Mouse (Mus musculus) hindbrain, embryonic 13.5 days (tissue): ENCODE measurements around the gene Hnrnpc. TPM values are rescaled to one million over a fixed set of nuclear protein-coding genes. Genes with fewer than 3 reads are reported as not detected.

Source experiments
- ATAC-seq: fragments of 200-750 bp; cut with Nextera tagmentation; 2 replicates; pipeline ENCODE4 v1.8.0; 2017; ENCODE audit warnings: moderate TSS enrichment; ENCODE audit not compliant: low FRiP score
- H3K27ac ChIP-seq: fragments of 300-500 bp; sonication (generic); 2 replicates; pipeline ENCODE4 v1.5.1; 2015; ENCODE audit warnings: inconsistent platforms, mild to moderate bottlenecking, moderate library complexity
- H3K27me3 ChIP-seq: fragments of 300-500 bp; sonication (generic); 2 replicates; pipeline ENCODE4 v1.6.1; 2015; ENCODE audit warnings: mild to moderate bottlenecking, inconsistent platforms
- H3K36me3 ChIP-seq: fragments of 300-500 bp; sonication (generic); 2 replicates; pipeline ENCODE4 v1.6.1; 2015; ENCODE audit warnings: mild to moderate bottlenecking, inconsistent platforms
- H3K4me1 ChIP-seq: fragments of 300-500 bp; sonication (generic); replicated peaks from 2 replicates; pipeline ENCODE4 v1.6.1; 2015; ENCODE audit warnings: inconsistent platforms
- H3K4me2 ChIP-seq: fragments of 300-500 bp; sonication (generic); 2 replicates; pipeline ENCODE4 v1.6.1; 2015; ENCODE audit warnings: inconsistent platforms, mild to moderate bottlenecking, moderate library complexity
- H3K4me3 ChIP-seq: fragments of 300-500 bp; sonication (generic); 2 replicates; pipeline ENCODE4 v1.5.1; 2015; ENCODE audit warnings: mild to moderate bottlenecking, inconsistent platforms
- H3K9ac ChIP-seq: fragments of 300-500 bp; sonication (generic); 2 replicates; pipeline ENCODE4 v1.6.1; 2015; ENCODE audit warnings: mild to moderate bottlenecking, inconsistent platforms
- H3K9me3 ChIP-seq: fragments of 300-500 bp; sonication (generic); 2 replicates; pipeline ENCODE4 v1.6.1; 2016; ENCODE audit warnings: inconsistent platforms
- WGBS: fragments of 180-500 bp; shearing (Covaris S2); methylation state at CpG from one replicate; pipeline ENCODE4 v1.1.7; 2015; 5-methylcytosine and 5-hydroxymethylcytosine counted together
- polyA plus RNA-seq: library from polyadenylated mRNA; unstranded; fragments of >200 nt; fragmentation: Nextera tagmentation; extraction: Ambion mirVana; gene quantifications from 2 replicates; pipeline ENCODE4 v1.2.1, GENCODE M21; 2015

Hnrnpc gene
- polyA plus RNA-seq, 1 experiment from 2014 or later = 652 TPM

- Histone ChIP-seq H3K9ac (peak overlapping the region; percentile 76), H3K36me3 (no peaks in the 10 kb centered on the region), H3K4me3 (peak overlapping the region; percentile 59), H3K9me3 (no peaks in the 10 kb centered on the region), H3K27me3 (peaks cover 12% of the 10 kb centered on the region; the same call in 1 of the 2 replicates), H3K4me1 (peaks cover 8% of the 10 kb centered on the region), H3K4me2 (peak overlapping the region; percentile 88), H3K27ac (peak overlapping the region; percentile 86)
- under 1% methylated on average over 38 of the region's 38 CpGs for WGBS
- peak; percentile 89 for ATAC-seq
These were observed 15.2 kb upstream of the Hnrnpc start for GRCm38 (mm10) chr14:52118823-52119608.

GRCm38 (mm10) chr14:52118456-52118822, 14.6 kb upstream of the Hnrnpc start:
- peak; percentile 15; the same call in 1 of the 2 replicates for ATAC-seq
- peaks cover 8% of the 10 kb centered on the region for H3K4me1 ChIP-seq
- peak overlapping the region; percentile 86 for H3K27ac ChIP-seq
- no peaks in the 10 kb centered on the region for H3K9me3 ChIP-seq
- peak overlapping the region; percentile 76; the same call in 1 of the 2 replicates for H3K9ac ChIP-seq
- 19% methylated on average over 8 of the region's 8 CpGs for WGBS
- H3K4me2 ChIP-seq = peak overlapping the region; percentile 88
- no peaks in the 10 kb centered on the region for H3K36me3 ChIP-seq
- H3K4me3 ChIP-seq = peak overlapping the region; percentile 59
- peaks cover 12% of the 10 kb centered on the region; the same call in 1 of the 2 replicates for H3K27me3 ChIP-seq

GRCm38 (mm10) chr14:52117241-52117640, 13.4 kb upstream of the Hnrnpc start:
- Histone ChIP-seq H3K36me3 (no peaks in the 10 kb centered on the region), H3K4me1 (peaks cover 8% of the 10 kb centered on the region), H3K4me2 (no peak overlapping the region), H3K9ac (no peak overlapping the region), H3K27me3 (peaks cover 12% of the 10 kb centered on the region; the same call in 1 of the 2 replicates), H3K9me3 (no peaks in the 10 kb centered on the region), H3K4me3 (no peak overlapping the region), H3K27ac (no peak overlapping the region)
- 95% methylated on average over 5 of the region's 5 CpGs for WGBS
- no peak for ATAC-seq

GRCm38 (mm10) chr14:52114101-52114500, 10.3 kb upstream of the Hnrnpc start:
- ATAC-seq = no peak
- Histone ChIP-seq H3K27me3 (no peaks in the 10 kb centered on the region), H3K9me3 (no peaks in the 10 kb centered on the region), H3K4me3 (no peak overlapping the region), H3K27ac (no peak overlapping the region), H3K9ac (no peak overlapping the region), H3K4me1 (peaks cover 7% of the 10 kb centered on the region), H3K36me3 (no peaks in the 10 kb centered on the region), H3K4me2 (no peak overlapping the region)
- 70% methylated on average over 1 of the region's 1 CpGs for WGBS

- H3K27ac ChIP-seq = no peak within 1 kb of the TSS
- H3K4me1 ChIP-seq = peaks cover 3% of the 10 kb centered on the region; the same call in 1 of the 2 replicates
- H3K4me3 ChIP-seq = no peak within 1 kb of the TSS
- no peak within 1 kb of the TSS for H3K4me2 ChIP-seq
- no peak within 1 kb of the TSS for H3K9ac ChIP-seq
- WGBS = 89% methylated on average over 4 of the region's 4 CpGs
- no peaks in the 10 kb centered on the region for H3K36me3 ChIP-seq
- no peak for ATAC-seq
- H3K9me3 ChIP-seq = no peaks in the 10 kb centered on the region
- H3K27me3 ChIP-seq = no peaks in the 10 kb centered on the region
These were observed 6.5 kb upstream of the Hnrnpc start, which contains the start of gene Rpgrip1 for GRCm38 (mm10) chr14:52110346-52110745. Gene Rpgrip1, plus strand, starts transcription at chr14:52110704.

GRCm38 (mm10) chr14:52108025-52108424, 4.2 kb upstream of the Hnrnpc start:
- Histone ChIP-seq H3K27ac (no peak overlapping the region), H3K9ac (no peak overlapping the region), H3K9me3 (no peaks in the 10 kb centered on the region), H3K27me3 (no peaks in the 10 kb centered on the region), H3K4me1 (peaks cover 6% of the 10 kb centered on the region; the same call in 1 of the 2 replicates), H3K4me2 (no peak overlapping the region), H3K36me3 (no peaks in the 10 kb centered on the region), H3K4me3 (no peak overlapping the region)
- 88% methylated on average over 2 of the region's 2 CpGs for WGBS
- no peak for ATAC-seq

GRCm38 (mm10) chr14:52106741-52107140, 2.9 kb upstream of the Hnrnpc start:
- no peak for ATAC-seq
- Histone ChIP-seq H3K9me3 (no peaks in the 10 kb centered on the region), H3K27me3 (no peaks in the 10 kb centered on the region), H3K9ac (no peak overlapping the region), H3K36me3 (peaks cover 2% of the 10 kb centered on the region; the same call in 1 of the 2 replicates), H3K4me1 (peaks cover 17% of the 10 kb centered on the region), H3K4me3 (no peak overlapping the region), H3K4me2 (0 out of 2 replicates have a peak overlapping the region, but pooled peaks have one; percentile 0), H3K27ac (peak overlapping the region; percentile 79)
- 29% methylated on average over 10 of the region's 10 CpGs for WGBS

GRCm38 (mm10) chr14:52105308-52105707, 1.5 kb upstream of the Hnrnpc start:
- no peak overlapping the region for H3K9ac ChIP-seq
- no peaks in the 10 kb centered on the region for H3K27me3 ChIP-seq
- ATAC-seq = no peak
- H3K4me3 ChIP-seq = no peak overlapping the region
- H3K36me3 ChIP-seq = peaks cover 6% of the 10 kb centered on the region
- peaks cover 31% of the 10 kb centered on the region for H3K4me1 ChIP-seq
- H3K27ac ChIP-seq = no peak overlapping the region
- no peak overlapping the region for H3K4me2 ChIP-seq
- no peaks in the 10 kb centered on the region for H3K9me3 ChIP-seq
- 89% methylated on average over 2 of the region's 2 CpGs for WGBS

GRCm38 (mm10) chr14:52104677-52105285, 953 bp upstream of the Hnrnpc start:
- H3K9ac ChIP-seq = peak overlapping the region; percentile 73
- H3K4me2 ChIP-seq = peak overlapping the region; percentile 62
- H3K9me3 ChIP-seq = no peaks in the 10 kb centered on the region
- H3K4me1 ChIP-seq = peaks cover 36% of the 10 kb centered on the region
- H3K4me3 ChIP-seq = peak overlapping the region; percentile 38
- peak overlapping the region; percentile 95 for H3K27ac ChIP-seq
- H3K27me3 ChIP-seq = no peaks in the 10 kb centered on the region
- H3K36me3 ChIP-seq = peaks cover 6% of the 10 kb centered on the region
- no peak for ATAC-seq
- 38% methylated on average over 7 of the region's 7 CpGs for WGBS

GRCm38 (mm10) chr14:52103474-52103855, 363 bp downstream of the Hnrnpc start:
- H3K36me3 ChIP-seq = peaks cover 6% of the 10 kb centered on the region
- no peaks in the 10 kb centered on the region for H3K27me3 ChIP-seq
- H3K4me2 ChIP-seq = peak overlapping the region; percentile 82
- WGBS = 0% methylated on average over 30 of the region's 30 CpGs
- H3K4me1 ChIP-seq = peaks cover 44% of the 10 kb centered on the region
- H3K27ac ChIP-seq = peak overlapping the region; percentile 98
- no peak for ATAC-seq
- peak overlapping the region; percentile 98 for H3K9ac ChIP-seq
- H3K4me3 ChIP-seq = peak overlapping the region; percentile 93
- no peaks in the 10 kb centered on the region for H3K9me3 ChIP-seq

GRCm38 (mm10) chr14:52101285-52102157, 2.3 kb downstream of the Hnrnpc start:
- Histone ChIP-seq H3K9me3 (no peaks in the 10 kb centered on the region), H3K27me3 (no peaks in the 10 kb centered on the region), H3K4me1 (peaks cover 43% of the 10 kb centered on the region), H3K4me2 (peak overlapping the region; percentile 82), H3K9ac (no peak overlapping the region), H3K4me3 (peak overlapping the region; percentile 93), H3K36me3 (peaks cover 11% of the 10 kb centered on the region), H3K27ac (no peak overlapping the region)
- ATAC-seq = no peak
- WGBS = 95% methylated on average over 1 of the region's 1 CpGs
